Mouse (Mus musculus): ENCODE measurements around the gene Adap2. TPM values are rescaled to one million over a fixed set of nuclear protein-coding genes. Genes with fewer than 3 reads are reported as not detected.

Adap2 gene
- polyA plus RNA-seq, 1 experiment from 2014 or later, result 3.6 TPM

- H3K9ac ChIP-seq, result peak overlapping the region; percentile 50
- H3K27ac ChIP-seq, result no peak overlapping the region
- peaks cover 31% of the 10 kb centered on the region for H3K27me3 ChIP-seq (ENCODE audit: control insufficient read depth, insufficient read depth, low read length)
- no peaks in the 10 kb centered on the region for H3K9me3 ChIP-seq (ENCODE audit: control insufficient read depth, low read length)
- H3K4me2 ChIP-seq (replicated peaks), result peak overlapping the region; percentile 56
- H3K36me3 ChIP-seq (replicated peaks; ENCODE audit: control insufficient read depth, insufficient read depth), result no peaks in the 10 kb centered on the region
- DNase-seq (ENCODE audit: low spot score) (no peak), ATAC-seq (ENCODE audit: low FRiP score) (no peak)
- WGBS, result 24% methylated on average over 25 of the region's 25 CpGs
- H3K4me1 ChIP-seq (replicated peaks; ENCODE audit: control insufficient read depth, insufficient read depth, low read length), result no peaks in the 10 kb centered on the region
- peak overlapping the region; percentile 38 for H3K4me3 ChIP-seq (replicated peaks; ENCODE audit: low read length)
Observed at GRCm38 (mm10) chr11:80154501-80154900, 596 bp downstream of the Adap2 start.

- WGBS, result 84% methylated on average over 8 of the region's 8 CpGs
- Histone ChIP-seq H3K4me2 (replicated peaks) (no peak overlapping the region), H3K36me3 (replicated peaks; ENCODE audit: control insufficient read depth, insufficient read depth) (no peaks in the 10 kb centered on the region), H3K4me3 (replicated peaks; ENCODE audit: low read length) (no peak overlapping the region), H3K9me3 (ENCODE audit: control insufficient read depth, low read length) (no peaks in the 10 kb centered on the region), H3K9ac (no peak overlapping the region), H3K27ac (no peak overlapping the region), H3K27me3 (ENCODE audit: control insufficient read depth, insufficient read depth, low read length) (peaks cover 31% of the 10 kb centered on the region), H3K4me1 (replicated peaks; ENCODE audit: control insufficient read depth, insufficient read depth, low read length) (no peaks in the 10 kb centered on the region)
- no peak for DNase-seq (ENCODE audit: low spot score)
- no peak for ATAC-seq (ENCODE audit: low FRiP score)
Observed at GRCm38 (mm10) chr11:80155541-80155940, 1.6 kb downstream of the Adap2 start.

GRCm38 (mm10) chr11:80155961-80156360 lies 2.1 kb downstream of the Adap2 start:
- H3K9me3 ChIP-seq (ENCODE audit: control insufficient read depth, low read length), result no peaks in the 10 kb centered on the region
- 88% methylated on average over 4 of the region's 4 CpGs for WGBS
- H3K27ac ChIP-seq, result no peak overlapping the region
- no peak overlapping the region for H3K9ac ChIP-seq
- no peak overlapping the region for H3K4me3 ChIP-seq (replicated peaks; ENCODE audit: low read length)
- DNase-seq (ENCODE audit: low spot score), result no peak
- no peak overlapping the region for H3K4me2 ChIP-seq (replicated peaks)
- H3K4me1 ChIP-seq (replicated peaks; ENCODE audit: control insufficient read depth, insufficient read depth, low read length), result no peaks in the 10 kb centered on the region
- no peak for ATAC-seq (ENCODE audit: low FRiP score)
- no peaks in the 10 kb centered on the region for H3K36me3 ChIP-seq (replicated peaks; ENCODE audit: control insufficient read depth, insufficient read depth)
- peaks cover 31% of the 10 kb centered on the region for H3K27me3 ChIP-seq (ENCODE audit: control insufficient read depth, insufficient read depth, low read length)

- DNase-seq (ENCODE audit: low spot score) (no peak), ATAC-seq (ENCODE audit: low FRiP score) (no peak)
- no peak overlapping the region for H3K27ac ChIP-seq
- WGBS, result 83% methylated on average over 4 of the region's 4 CpGs
- H3K9me3 ChIP-seq (ENCODE audit: control insufficient read depth, low read length), result no peaks in the 10 kb centered on the region
- no peak overlapping the region for H3K4me3 ChIP-seq (replicated peaks; ENCODE audit: low read length)
- H3K4me1 ChIP-seq (replicated peaks; ENCODE audit: control insufficient read depth, insufficient read depth, low read length), result no peaks in the 10 kb centered on the region
- no peak overlapping the region for H3K9ac ChIP-seq
- peaks cover 31% of the 10 kb centered on the region for H3K27me3 ChIP-seq (ENCODE audit: control insufficient read depth, insufficient read depth, low read length)
- H3K4me2 ChIP-seq (replicated peaks), result no peak overlapping the region
- no peaks in the 10 kb centered on the region for H3K36me3 ChIP-seq (replicated peaks; ENCODE audit: control insufficient read depth, insufficient read depth)
Observed at GRCm38 (mm10) chr11:80156841-80157240, 2.9 kb downstream of the Adap2 start.

- DNase-seq (ENCODE audit: low spot score) (no peak), ATAC-seq (ENCODE audit: low FRiP score) (no peak)
- Histone ChIP-seq H3K27ac (no peak overlapping the region), H3K36me3 (replicated peaks; ENCODE audit: control insufficient read depth, insufficient read depth) (no peaks in the 10 kb centered on the region), H3K4me2 (replicated peaks) (no peak overlapping the region), H3K4me1 (replicated peaks; ENCODE audit: control insufficient read depth, insufficient read depth, low read length) (no peaks in the 10 kb centered on the region), H3K9ac (no peak overlapping the region), H3K4me3 (replicated peaks; ENCODE audit: low read length) (no peak overlapping the region), H3K9me3 (ENCODE audit: control insufficient read depth, low read length) (no peaks in the 10 kb centered on the region), H3K27me3 (ENCODE audit: control insufficient read depth, insufficient read depth, low read length) (peaks cover 20% of the 10 kb centered on the region)
- 87% methylated on average over 7 of the region's 7 CpGs for WGBS
Observed at GRCm38 (mm10) chr11:80159018-80159417, 5.1 kb downstream of the Adap2 start.

GRCm38 (mm10) chr11:80161041-80161440 lies 7.1 kb downstream of the Adap2 start:
- H3K27ac ChIP-seq, result no peak overlapping the region
- no peak for ATAC-seq (ENCODE audit: low FRiP score)
- no peak overlapping the region for H3K4me2 ChIP-seq (replicated peaks)
- no peaks in the 10 kb centered on the region for H3K9me3 ChIP-seq (ENCODE audit: control insufficient read depth, low read length)
- no peak overlapping the region for H3K9ac ChIP-seq
- no peaks in the 10 kb centered on the region for H3K4me1 ChIP-seq (replicated peaks; ENCODE audit: control insufficient read depth, insufficient read depth, low read length)
- no peaks in the 10 kb centered on the region for H3K27me3 ChIP-seq (ENCODE audit: control insufficient read depth, insufficient read depth, low read length)
- no peak overlapping the region for H3K4me3 ChIP-seq (replicated peaks; ENCODE audit: low read length)
- DNase-seq (ENCODE audit: low spot score), result no peak
- 91% methylated on average over 4 of the region's 4 CpGs for WGBS
- no peaks in the 10 kb centered on the region for H3K36me3 ChIP-seq (replicated peaks; ENCODE audit: control insufficient read depth, insufficient read depth)

GRCm38 (mm10) chr11:80163362-80164116 lies 9.6 kb downstream of the Adap2 start:
- Histone ChIP-seq H3K9me3 (ENCODE audit: control insufficient read depth, low read length) (no peaks in the 10 kb centered on the region), H3K4me2 (replicated peaks) (no peak overlapping the region), H3K4me1 (replicated peaks; ENCODE audit: control insufficient read depth, insufficient read depth, low read length) (no peaks in the 10 kb centered on the region), H3K9ac (no peak overlapping the region), H3K36me3 (replicated peaks; ENCODE audit: control insufficient read depth, insufficient read depth) (no peaks in the 10 kb centered on the region), H3K27ac (no peak overlapping the region), H3K27me3 (ENCODE audit: control insufficient read depth, insufficient read depth, low read length) (no peaks in the 10 kb centered on the region), H3K4me3 (replicated peaks; ENCODE audit: low read length) (no peak overlapping the region)
- no peak for DNase-seq (ENCODE audit: low spot score)
- no peak for ATAC-seq (ENCODE audit: low FRiP score)
- WGBS, result 76% methylated on average over 7 of the region's 7 CpGs

- WGBS, result 44% methylated on average over 2 of the region's 2 CpGs
- ATAC-seq (ENCODE audit: low FRiP score), result no peak
Observed at GRCm38 (mm10) chr11:80164224-80164623, 10.3 kb downstream of the Adap2 start.

GRCm38 (mm10) chr11:80168121-80168520 lies 14.2 kb downstream of the Adap2 start:
- H3K4me3 ChIP-seq (replicated peaks; ENCODE audit: low read length), result no peak overlapping the region
- H3K9me3 ChIP-seq (ENCODE audit: control insufficient read depth, low read length), result no peaks in the 10 kb centered on the region
- no peak overlapping the region for H3K27ac ChIP-seq
- H3K4me1 ChIP-seq (replicated peaks; ENCODE audit: control insufficient read depth, insufficient read depth, low read length), result no peaks in the 10 kb centered on the region
- 92% methylated on average over 9 of the region's 9 CpGs for WGBS
- H3K9ac ChIP-seq, result no peak overlapping the region
- H3K36me3 ChIP-seq (replicated peaks; ENCODE audit: control insufficient read depth, insufficient read depth), result no peaks in the 10 kb centered on the region
- no peak overlapping the region for H3K4me2 ChIP-seq (replicated peaks)
- no peak for DNase-seq (ENCODE audit: low spot score)
- H3K27me3 ChIP-seq (ENCODE audit: control insufficient read depth, insufficient read depth, low read length), result no peaks in the 10 kb centered on the region
- ATAC-seq (ENCODE audit: low FRiP score), result no peak

More at GRCm38 (mm10) chr11:80164224-80164623, 10.3 kb downstream of the Adap2 start:
- Histone ChIP-seq H3K27ac (no peak overlapping the region), H3K9ac (no peak overlapping the region), H3K4me3 (replicated peaks; ENCODE audit: low read length) (no peak overlapping the region), H3K4me2 (replicated peaks) (no peak overlapping the region), H3K36me3 (replicated peaks; ENCODE audit: control insufficient read depth, insufficient read depth) (no peaks in the 10 kb centered on the region), H3K27me3 (ENCODE audit: control insufficient read depth, insufficient read depth, low read length) (no peaks in the 10 kb centered on the region), H3K9me3 (ENCODE audit: control insufficient read depth, low read length) (no peaks in the 10 kb centered on the region), H3K4me1 (replicated peaks; ENCODE audit: control insufficient read depth, insufficient read depth, low read length) (no peaks in the 10 kb centered on the region)
- no peak for DNase-seq (ENCODE audit: low spot score)

Data from hindbrain, embryonic 14.5 days (tissue).